Mouse (Mus musculus): Measurements from ENCODE around the gene Sh3bgrl.
"Not testable (repeated sequence)": the region's sequence is repeated elsewhere in the genome, so short reads cannot be mapped to it uniquely, and the experiment has no call there.

Sh3bgrl gene

DNA sequence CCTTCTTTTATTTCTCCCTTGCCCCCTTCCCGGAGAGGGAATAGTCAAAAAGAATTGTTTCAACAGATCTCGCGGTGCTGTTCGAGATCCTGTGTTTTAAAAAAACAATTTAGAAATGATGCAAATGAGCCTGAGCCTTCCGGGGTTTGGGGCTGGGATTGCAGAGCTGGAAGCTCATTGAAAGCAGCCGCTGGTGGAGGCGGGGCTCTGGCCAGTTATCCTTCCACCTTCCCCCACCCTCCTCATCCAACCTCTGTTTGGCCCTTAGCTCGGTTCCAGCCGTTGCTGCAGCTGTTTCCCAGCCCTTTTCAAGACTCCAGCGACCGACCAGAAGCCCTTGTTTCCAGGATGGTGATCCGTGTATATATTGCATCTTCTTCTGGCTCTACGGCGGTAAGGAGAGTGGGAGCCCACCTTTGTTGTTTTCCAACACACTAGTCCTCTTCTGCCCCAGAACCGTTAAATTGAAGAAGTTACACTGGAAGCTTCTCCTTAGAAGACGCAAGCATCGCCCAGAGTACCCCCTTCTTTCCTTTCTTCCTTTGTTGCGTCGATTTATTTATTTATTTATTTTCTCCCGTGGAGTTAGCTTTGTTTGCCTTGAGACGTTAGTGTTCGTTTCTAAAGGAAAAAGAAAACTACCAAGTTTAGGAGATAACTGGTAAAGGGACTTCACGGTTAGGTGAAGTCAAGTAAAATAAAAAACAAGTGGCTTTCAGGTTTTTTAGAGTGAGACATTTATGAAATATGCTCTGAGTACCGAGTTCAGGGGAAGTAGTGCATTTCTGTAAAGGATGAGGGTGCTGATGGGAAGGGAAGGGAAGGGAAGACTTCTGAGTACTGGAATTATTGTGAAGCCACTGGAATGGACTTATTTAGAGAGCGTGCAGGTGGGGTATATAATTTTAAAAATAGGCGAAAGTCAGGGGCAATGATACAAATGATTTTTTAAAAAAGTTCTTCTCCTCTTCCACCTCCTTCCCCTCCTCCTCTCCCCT lies at the start of gene Sh3bgrl:
Sh3bgrl (plus strand) TSS at position 121 of the 998 bp plus-strand sequence.
- peak; percentile 41 for DNase-seq (ENCODE audit: low read depth, low spot score)

DNA sequence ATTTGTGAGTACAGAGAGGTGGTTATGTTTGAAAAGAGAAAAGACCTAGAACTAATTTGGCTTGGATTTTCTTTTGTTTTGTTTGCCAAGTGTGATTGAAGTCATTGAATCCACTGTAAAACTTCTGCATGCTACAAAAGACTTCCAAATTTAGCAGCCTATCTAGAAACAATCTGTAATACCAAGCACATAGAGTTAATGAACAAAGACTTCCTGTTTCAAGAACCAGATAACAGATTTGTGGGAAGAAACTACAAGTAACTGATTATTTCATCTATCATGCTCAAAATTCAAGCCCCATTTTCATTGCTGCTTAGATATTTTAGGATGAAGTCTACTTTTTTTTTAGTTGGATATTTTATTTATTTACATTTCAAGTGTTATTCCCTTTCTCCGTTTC lies 47.4 kb upstream of the Sh3bgrl start:
- DNase-seq (ENCODE audit: low read depth, low spot score) = no peak

DNA sequence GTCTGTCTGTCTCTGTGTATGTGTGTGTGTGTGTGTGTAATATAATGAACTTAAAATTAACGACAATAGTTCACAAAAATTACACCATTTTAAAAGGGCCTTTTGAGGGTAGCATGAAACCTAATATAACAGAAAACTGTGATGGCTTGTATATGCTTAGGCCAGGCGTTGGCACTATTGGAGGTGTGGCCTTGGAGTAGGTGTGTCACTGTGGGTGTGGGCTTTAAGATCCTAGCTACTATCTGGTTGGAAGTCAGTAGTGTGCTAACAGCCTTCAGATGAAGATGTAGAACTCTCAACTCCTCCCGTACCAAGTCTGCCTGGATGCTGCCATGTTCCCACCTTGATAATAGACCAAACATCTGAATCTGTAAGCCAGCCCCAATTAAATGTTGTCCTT lies 23.4 kb upstream of the Sh3bgrl start:
- no peak for DNase-seq (ENCODE audit: low read depth, low spot score)

DNA sequence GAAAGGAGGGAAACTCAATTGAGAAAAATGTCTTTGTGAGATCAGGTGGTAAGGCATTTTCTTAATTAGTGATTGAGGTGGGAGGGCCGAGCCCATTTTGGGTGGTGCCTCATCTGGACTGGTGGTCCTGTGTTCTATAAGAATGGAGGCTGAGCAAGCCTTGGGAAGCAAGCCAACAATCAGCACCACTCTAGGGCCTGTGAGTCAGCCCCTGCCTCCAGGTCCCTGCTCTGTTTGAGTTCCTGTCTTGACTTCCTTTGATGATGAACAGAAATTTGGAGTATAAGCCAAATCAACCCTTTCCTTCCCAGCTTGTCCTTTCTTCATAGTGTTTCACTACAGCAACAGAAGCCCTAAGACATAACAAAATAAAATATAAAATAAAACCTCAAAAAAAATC lies 19.4 kb upstream of the Sh3bgrl start:
- DNase-seq (ENCODE audit: low read depth, low spot score) = no peak

DNA sequence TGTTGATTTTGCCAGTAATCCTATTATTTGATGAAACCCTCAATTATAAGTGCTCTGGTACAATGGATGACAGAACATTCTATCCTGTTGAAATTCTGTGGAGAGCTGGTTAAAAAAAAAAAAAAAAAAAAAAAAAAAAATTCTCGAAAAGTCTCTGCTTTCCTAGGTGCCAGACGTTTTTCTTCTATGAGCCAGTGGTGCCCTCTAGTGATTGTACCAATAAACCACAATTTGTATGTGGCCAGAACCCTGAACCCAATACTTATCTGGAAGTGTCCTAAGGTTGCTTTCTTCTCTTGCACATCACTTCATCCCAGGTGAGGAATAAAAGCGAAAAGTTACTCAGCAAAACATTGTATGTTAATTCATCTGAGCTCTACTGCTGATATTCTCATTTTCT lies 18.8 kb upstream of the Sh3bgrl start:
- DNase-seq (ENCODE audit: low read depth, low spot score) = no peak

DNA sequence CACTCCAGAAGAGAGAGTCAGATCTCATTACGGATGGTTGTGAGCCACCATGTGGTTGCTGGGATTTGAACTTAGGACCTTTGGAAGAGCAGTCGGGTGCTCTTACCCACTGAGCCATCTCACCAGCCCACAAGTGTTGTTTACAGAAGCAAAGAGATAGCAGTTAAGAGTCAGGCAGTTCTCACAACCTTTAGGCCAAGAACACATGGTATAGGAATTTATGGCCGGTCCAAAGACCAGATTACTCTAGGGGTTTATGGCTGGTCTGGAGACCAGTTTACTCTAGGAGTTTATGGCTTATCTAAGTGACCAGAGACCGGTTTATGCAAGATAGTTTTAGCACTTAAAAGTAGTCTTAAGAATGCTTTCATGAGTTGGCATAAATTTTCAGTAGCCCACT lies 15.8 kb upstream of the Sh3bgrl start:
- DNase-seq (ENCODE audit: low read depth, low spot score) = not testable (repeated sequence)

DNA sequence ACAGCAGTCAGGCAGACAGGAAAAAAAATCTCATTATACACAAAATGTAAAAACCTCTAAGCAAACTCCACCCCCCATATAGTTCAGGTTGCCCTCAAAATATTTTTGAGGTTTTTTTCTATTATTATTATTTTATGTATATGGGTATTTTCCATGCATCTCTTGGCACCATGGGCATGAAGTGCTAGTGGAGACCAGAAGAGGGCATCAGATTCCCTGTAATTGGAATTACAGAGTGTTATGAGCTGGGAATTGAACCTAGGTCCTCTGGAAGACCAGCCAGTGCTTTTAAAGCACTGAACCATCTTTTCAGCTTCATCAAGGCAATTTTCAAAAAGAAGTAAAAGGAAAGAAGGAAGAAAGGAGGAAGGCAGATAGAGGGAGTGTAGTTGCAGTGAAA lies 8.1 kb upstream of the Sh3bgrl start:
- no peak for DNase-seq (ENCODE audit: low read depth, low spot score)

DNA sequence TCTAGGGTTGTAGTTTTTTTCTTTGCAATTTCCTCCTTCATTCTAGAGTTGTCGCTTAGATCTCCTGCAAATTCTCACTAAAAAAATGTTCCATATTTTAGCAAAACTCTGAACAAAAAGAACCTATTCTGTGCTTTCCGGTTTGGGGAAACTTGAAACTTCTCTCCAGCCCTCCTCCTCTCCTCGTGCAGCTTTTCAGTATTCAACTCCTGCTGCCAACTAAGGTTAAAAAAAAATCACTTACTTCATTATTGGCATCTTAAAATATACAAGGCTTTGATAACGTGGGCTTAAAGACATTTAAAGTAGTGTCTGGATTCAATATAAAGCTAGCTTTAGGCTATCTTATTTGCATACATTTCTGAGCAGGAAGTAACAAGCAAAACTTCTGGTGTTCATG lies 365 bp upstream of the Sh3bgrl start:
- no peak for DNase-seq (ENCODE audit: low read depth, low spot score)

DNA sequence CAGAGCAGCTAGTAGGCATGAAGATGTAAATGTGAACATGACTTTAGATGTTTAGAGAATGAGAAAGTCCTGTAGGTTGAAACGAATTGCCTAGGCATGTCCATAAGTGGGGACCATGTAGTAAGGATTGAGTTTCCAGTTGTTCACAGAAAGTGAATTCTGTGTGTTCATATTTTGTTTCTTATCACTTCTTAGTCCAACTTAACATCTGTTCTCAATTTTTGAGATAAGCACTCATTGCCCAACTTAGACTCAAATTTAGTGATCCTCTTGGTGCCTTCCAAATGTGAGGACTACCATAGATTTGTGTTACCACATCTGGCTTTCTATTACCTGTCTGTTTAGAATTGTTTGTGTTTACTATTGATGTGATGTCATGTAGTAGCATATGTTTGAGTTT lies 3.3 kb downstream of the Sh3bgrl start:
- no peak for DNase-seq (ENCODE audit: low read depth, low spot score)

DNA sequence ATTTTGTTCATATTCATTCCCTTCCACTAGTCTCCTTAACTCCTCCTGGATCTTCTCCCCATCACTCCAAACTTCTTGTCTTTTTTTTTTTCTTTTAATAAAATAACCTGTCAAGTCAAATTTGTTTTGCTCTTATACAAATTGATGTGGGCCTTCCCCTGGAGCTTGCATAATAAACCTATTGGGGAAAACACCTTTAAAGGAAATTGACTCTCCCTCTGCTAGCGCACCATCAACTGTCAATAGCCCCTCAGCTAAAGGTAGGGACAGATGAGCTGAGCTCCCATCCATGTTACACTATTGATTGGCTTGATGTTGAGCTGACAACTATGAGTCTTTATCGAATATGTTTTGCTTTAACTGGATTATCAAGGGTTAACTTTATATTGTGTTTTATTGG lies 5.3 kb downstream of the Sh3bgrl start:
- no peak for DNase-seq (ENCODE audit: low read depth, low spot score)

DNA sequence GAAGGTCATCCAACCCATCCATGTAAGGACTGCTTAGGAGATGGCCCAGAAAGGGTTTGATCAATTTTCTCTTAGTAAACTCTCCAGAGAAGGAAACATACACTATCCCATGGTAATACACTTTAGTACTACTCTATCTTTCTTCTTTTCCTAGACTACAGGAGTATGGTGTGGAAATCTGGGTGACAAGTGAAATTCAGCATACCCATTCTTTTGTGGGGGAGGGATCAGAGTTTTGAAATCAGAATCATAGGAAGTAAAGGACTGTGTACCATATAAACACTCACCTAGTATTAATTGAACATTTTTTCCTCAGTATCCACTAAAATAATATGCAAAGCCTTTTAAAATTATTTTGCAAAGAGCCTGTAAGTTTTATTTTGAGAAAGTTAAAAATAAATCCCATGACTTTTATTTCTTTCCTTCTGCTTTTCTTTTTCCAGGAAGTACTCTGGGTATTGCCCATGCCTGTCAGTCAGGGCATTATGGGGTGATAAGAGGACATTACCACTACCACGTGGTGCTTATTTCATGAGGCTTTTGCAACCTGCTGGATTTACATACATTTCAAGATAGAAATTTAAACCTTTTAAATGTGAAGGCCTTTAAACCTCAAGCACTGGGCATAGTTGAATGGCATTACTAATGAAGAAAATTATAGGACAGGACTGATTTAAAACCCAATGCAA lies 13.1 kb downstream of the Sh3bgrl start:
- no peak for DNase-seq (ENCODE audit: low read depth, low spot score)

DNA sequence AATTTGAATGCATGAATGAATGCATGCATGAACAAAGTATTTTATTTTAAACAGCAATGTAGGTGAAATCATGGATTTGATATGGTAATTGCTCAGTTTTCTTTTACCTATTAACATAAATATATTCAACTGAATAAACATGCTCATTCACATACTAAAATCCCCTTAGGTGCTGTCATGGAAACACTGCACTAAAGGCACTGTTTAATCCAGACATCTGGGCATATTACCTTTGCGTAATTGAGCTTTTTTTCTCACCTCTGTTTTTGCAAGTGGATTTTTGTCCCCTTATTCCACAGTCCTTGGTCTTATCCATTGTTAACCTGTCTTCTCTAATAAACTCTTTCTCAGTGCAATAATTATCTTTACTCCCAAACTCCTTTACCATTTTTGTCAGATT lies 17.7 kb downstream of the Sh3bgrl start:
- DNase-seq (ENCODE audit: low read depth, low spot score) = no peak

DNA sequence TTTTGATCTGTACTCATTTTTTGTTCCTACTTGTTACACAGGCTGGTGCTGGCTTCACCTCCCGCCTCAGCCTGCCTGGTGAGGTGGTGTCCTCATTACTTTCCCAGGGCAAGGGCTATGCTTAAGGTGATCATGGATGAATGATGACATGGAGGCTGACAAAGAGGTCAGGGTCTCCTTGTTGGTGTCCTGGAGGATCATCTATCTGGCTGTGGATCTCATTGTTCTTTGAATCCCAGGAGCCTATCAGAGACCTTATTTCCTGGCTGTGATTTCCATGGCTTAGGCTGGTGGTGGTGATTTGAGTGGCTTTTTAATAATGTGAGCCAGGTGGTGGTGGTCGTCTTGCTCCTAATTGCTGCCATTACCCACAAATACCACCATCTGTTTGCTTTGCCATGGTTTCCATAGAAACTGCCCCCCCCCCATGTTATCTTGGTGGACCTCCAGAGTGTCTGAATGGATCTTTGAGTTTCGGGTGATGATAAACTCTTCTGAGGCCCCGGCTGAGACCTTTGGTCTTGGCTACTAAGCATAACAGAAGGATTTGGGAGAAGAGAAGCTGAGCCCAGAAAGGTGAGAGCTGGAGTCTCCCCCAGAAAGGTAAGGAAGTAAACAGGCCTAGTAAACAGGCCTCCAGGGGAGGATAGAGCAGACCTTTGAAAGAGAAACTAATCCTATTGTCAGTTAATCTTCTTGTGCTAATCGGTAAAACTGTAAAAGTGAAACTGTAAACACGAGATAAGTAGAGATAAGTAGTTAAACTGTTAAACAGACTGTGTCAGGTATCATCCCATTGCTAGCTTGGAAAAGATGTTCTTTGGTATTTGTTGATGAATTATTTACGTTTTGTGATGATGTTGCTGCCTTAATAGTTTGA lies 18.5 kb downstream of the Sh3bgrl start:
- DNase-seq (ENCODE audit: low read depth, low spot score) = no peak

DNA sequence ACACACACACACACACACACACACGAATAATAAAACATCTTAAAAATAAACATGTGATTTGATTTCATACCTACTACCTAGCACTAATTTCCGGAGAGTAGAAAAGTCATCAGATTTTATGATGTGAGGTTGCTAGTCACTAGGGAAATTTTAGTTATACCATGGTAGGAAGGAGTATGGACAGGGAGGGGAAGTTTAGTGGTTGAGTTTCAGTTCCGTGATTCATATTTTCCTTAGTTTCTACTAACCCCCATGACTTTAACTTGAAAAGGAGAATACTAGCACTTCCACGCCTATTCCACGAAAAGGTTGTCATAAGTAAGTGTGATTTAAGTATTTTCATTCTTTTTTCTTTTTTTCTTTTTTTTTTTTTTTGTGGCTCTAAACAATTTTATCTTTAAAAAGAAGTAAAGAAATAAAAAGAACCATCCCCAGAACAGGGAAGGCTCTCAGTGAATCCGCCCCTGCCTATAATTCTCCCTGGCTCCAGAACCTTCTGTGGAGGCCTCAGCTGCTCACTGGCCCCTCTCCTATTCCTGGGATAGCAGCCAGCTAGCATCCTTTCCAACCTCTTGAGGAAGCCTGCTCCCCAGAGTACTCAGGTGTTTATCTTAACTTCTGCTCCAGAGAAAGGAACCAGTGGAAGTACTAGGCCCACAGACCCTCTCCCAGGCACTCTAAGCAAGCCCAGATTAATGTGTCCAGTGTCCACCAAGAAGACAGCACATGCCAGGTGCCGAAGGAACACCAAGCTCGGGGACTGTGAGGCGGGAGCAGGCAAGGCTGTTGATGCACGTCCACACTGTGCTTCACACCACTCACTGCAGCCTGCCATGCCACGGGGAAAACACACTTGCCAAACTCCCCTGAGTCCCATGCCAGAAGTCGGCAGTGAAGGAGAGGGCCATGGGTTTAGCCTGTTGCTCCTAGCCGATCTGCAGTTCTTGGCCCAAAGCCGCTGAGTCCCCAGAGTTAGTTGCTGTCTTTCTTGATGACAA lies 25.0 kb downstream of the Sh3bgrl start:
- no peak for DNase-seq (ENCODE audit: low read depth, low spot score)

DNA sequence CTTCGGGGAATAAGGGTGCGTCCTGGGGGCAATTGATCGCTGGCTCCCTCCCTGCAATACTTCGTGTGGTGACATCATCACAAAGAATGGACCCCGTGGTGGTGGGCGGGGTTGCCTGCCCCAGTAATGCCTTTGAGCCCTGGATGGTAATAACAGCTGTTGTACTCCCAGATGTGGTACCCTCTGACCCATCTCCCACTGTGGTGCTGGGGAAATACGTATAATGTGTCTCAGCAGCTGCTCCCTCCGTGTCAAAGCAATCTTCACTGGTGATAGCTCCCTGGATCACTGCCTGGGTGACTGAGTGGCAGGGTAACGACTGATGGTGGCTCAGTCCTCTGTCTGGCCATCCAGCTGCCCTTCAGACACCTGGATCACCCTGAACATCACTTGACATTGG lies 26.0 kb downstream of the Sh3bgrl start:
- no peak for DNase-seq (ENCODE audit: low read depth, low spot score)

DNA sequence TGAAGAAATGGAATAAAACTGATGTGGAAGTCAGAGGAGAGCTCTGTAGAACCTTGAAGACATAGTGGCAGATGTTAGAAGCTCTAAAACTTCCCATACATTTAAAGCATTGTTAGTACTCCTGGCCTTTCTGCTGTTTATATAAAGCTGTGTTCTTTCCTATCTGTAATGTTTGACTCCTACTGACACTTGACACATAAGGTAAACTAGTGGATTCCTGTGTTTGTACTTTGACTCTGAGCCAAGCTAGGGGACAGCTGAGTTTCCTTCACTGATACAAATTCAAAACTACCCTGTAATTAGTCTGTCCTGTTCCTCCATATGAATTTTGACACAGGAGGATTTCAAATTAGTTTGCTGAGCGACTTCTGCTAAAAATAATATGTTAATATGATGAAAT lies 27.5 kb downstream of the Sh3bgrl start:
- no peak for DNase-seq (ENCODE audit: low read depth, low spot score)

DNA sequence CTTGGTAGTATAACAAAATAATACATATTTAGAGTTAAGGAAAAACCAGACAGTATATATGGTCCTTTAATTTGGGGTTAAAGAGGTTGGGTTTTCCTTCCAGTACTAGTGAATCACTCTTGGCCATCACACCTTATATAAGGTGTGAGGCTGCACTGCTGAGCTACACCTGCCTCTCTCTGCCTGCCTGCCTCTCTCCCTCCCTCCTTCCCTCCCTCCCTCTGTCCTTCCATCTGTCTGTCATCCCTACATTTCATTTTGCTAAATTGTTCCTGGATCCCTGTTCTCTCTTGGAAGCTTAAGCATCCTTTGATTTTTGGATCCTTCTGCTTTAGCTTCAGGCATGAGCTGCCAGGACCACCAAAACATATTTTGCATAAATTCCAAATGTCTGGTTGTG lies 28.6 kb downstream of the Sh3bgrl start:
- no peak for DNase-seq (ENCODE audit: low read depth, low spot score)

DNA sequence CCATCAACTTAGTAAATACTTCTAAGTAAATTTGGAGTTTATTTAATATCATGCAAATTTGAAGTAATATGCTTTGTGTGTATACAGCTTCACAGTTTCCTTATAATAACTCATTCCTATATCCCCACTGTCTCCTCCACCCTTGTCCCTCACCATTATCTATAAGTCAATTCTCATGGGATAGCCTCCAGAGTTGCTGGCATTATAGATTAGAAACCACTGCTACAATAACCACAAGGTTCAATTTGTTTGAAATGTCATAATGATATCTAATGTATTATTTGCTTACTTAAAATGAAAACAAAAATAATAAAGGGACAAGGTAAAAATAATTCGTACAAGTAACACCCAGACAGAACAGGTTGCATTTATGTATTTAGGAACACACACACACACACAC lies 31.7 kb downstream of the Sh3bgrl start:
- no peak for DNase-seq (ENCODE audit: low read depth, low spot score)

DNA sequence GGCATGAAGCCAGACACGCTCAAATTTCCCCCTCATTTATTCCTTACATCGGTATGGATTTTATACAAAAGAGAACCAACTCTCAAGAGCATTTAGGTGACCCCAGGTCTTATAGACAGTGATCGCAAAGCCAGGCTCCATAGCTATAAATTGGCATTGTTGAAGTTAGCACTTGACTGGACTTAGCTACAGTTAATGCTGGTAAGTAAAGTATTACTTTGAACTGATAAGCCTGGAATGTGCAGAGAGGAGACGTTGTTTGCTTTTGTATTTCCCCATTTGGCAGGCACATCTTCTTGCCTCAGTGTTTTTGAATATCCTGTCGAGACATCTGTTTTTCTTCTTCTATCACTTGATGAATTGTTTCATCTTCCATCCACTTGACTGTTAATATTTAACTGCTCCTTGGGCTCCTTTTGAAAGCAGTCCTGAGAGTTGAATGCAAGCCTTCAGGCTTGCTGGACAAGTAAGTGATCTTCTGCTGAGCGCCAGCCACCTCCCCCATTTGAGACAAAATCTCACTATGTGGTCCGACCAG lies 32.5 kb downstream of the Sh3bgrl start:
- DNase-seq (ENCODE audit: low read depth, low spot score) = no peak

DNA sequence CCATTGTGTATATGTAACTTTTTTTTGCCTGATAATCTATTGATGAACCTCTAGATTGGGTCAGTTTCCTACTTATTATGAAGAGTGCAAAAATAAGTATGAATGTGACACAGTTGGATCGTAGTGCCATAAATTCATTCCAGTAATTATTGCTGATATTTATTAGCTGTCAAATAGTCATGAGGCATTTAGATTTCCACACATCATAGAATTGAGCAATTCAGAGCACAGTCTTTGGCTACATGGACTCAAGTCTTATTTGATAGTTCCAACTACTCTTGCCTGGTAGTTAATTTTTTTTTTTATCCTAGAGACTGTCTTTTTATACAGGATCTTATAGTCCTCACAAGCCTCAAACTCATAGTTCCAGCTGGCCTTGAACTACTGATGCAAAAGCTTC lies 34.9 kb downstream of the Sh3bgrl start:
- DNase-seq (ENCODE audit: low read depth, low spot score) = no peak
